Mouse (Mus musculus): ENCODE data around the gene Fam171a2.

The Fam171a2 gene

GRCm38 (mm10) chr11:102408344-102408876 is 39.1 kb downstream of the Fam171a2 start:
- DNase-seq: peak; percentile 95

- no peak for DNase-seq
Measured at GRCm38 (mm10) chr11:102407834-102408215, 39.7 kb downstream of the Fam171a2 start, which contains the start of gene Slc25a39. Gene Slc25a39 (minus strand): TSS chr11:102407946.

- DNase-seq: peak; percentile 93
Measured at GRCm38 (mm10) chr11:102406900-102407833, 40.3 kb downstream of the Fam171a2 start.

GRCm38 (mm10) chr11:102406401-102406800 is 41.1 kb downstream of the Fam171a2 start:
- no peak for DNase-seq

- DNase-seq: no peak
Measured at GRCm38 (mm10) chr11:102405544-102406285, 41.8 kb downstream of the Fam171a2 start.

- no peak for DNase-seq
Measured at GRCm38 (mm10) chr11:102404161-102405010, 43.1 kb downstream of the Fam171a2 start.

- DNase-seq: no peak
Measured at GRCm38 (mm10) chr11:102403657-102404056, 43.8 kb downstream of the Fam171a2 start.

- DNase-seq: no peak
Measured at GRCm38 (mm10) chr11:102401898-102402500, 45.5 kb downstream of the Fam171a2 start.

- no peak for DNase-seq
Measured at GRCm38 (mm10) chr11:102400513-102401084, 46.9 kb downstream of the Fam171a2 start.

- peak; percentile 41 for DNase-seq
Measured at GRCm38 (mm10) chr11:102399610-102400072, 47.8 kb downstream of the Fam171a2 start.

- DNase-seq: no peak
Measured at GRCm38 (mm10) chr11:102399107-102399506, 48.4 kb downstream of the Fam171a2 start.

GRCm38 (mm10) chr11:102398007-102398825 is 49.3 kb downstream of the Fam171a2 start:
- peak; percentile 64 for DNase-seq

- no peak for DNase-seq
Measured at GRCm38 (mm10) chr11:102396671-102397141, 50.8 kb downstream of the Fam171a2 start.

GRCm38 (mm10) chr11:102396263-102396662 is 51.2 kb downstream of the Fam171a2 start:
- no peak for DNase-seq

- peak; percentile 55 for DNase-seq
Measured at GRCm38 (mm10) chr11:102395250-102395649, 52.2 kb downstream of the Fam171a2 start.

GRCm38 (mm10) chr11:102394421-102395124 is 52.9 kb downstream of the Fam171a2 start:
- peak; percentile 53 for DNase-seq

GRCm38 (mm10) chr11:102393719-102394420 is 53.6 kb downstream of the Fam171a2 start:
- DNase-seq: peak; percentile 66

- DNase-seq: peak; percentile 98
Measured at GRCm38 (mm10) chr11:102393238-102393634, 54.2 kb downstream of the Fam171a2 start, which contains the start of gene Rundc3a. Gene Rundc3a (plus strand): TSS chr11:102393403.
